Mouse (Mus musculus) kidney, adult 2 months (tissue): ENCODE data around the gene Apod. TPM values are rescaled to one million over a fixed set of nuclear protein-coding genes. Genes with fewer than 3 reads are reported as not detected.

Experiments
- DNase-seq: peaks from one replicate; pipeline ENCODE4 v3.0.0; 2021
- H3K27ac ChIP-seq: fragments of 200-500 bp; 2 replicates; pipeline ENCODE4 v1.5.1; 2012; ENCODE audit warnings: low read depth, low read length, control low read depth, inconsistent platforms; ENCODE audit not compliant: insufficient read depth
- H3K27me3 ChIP-seq: fragments of 200-500 bp; replicated peaks from 2 replicates; pipeline ENCODE4 v1.6.1; 2012; ENCODE audit warnings: mild to moderate bottlenecking, moderate library complexity, low read length, inconsistent platforms; ENCODE audit not compliant: control insufficient read depth, insufficient read depth
- H3K36me3 ChIP-seq: fragments of 200-500 bp; 2 replicates; pipeline ENCODE4 v1.6.1; 2012; ENCODE audit warnings: mild to moderate bottlenecking, moderate library complexity, low read length, inconsistent platforms; ENCODE audit not compliant: control insufficient read depth, insufficient read depth
- H3K4me1 ChIP-seq: fragments of 200-500 bp; 2 replicates; pipeline ENCODE4 v1.6.1; 2011; ENCODE audit warnings: low read length; ENCODE audit not compliant: control insufficient read depth, insufficient read depth
- H3K4me3 ChIP-seq: fragments of 200-500 bp; 2 replicates; pipeline ENCODE4 v1.5.1; 2011; ENCODE audit warnings: mild to moderate bottlenecking, low read depth, low read length, control low read depth; ENCODE audit not compliant: insufficient read depth
- CTCF ChIP-seq: fragments of 200-500 bp; conservative IDR thresholded peaks from 2 replicates; pipeline ENCODE4 v1.5.1; 2011; ENCODE audit warnings: low read depth, mild to moderate bottlenecking, control low read depth, low read length, moderate library complexity, mixed read lengths; ENCODE audit not compliant: insufficient read depth, insufficient read length
- POLR2A ChIP-seq: fragments of 200-500 bp; IDR thresholded peaks from one replicate; pipeline ENCODE4 v1.6.1; 2011; ENCODE audit warnings: low read depth, low read length, control low read depth
- WGBS: fragments of 180-500 bp; shearing (Covaris S2); methylation state at CpG from one replicate; pipeline ENCODE4 v1.1.7; 2018; 5-methylcytosine and 5-hydroxymethylcytosine counted together
- polyA plus RNA-seq: library from polyadenylated mRNA; depleted of rRNA; stranded (reverse); fragments of >200 nt; gene quantifications from 2 replicates; pipeline ENCODE4 v1.2.3, GENCODE M21; 2012

The Apod gene
- polyA plus RNA-seq, 1 experiment, result 1.4 TPM

GRCm38 (mm10) chr16:31354341-31355329 lies 40.0 kb upstream of the Apod start:
- DNase-seq, result peak; percentile 66
- TF ChIP-seq CTCF (peak; percentile 86), POLR2A (no peak)
- no peak overlapping the region for H3K4me3 ChIP-seq
- no peak overlapping the region for H3K27ac ChIP-seq
- H3K27me3 ChIP-seq, result no peaks in the 10 kb centered on the region
- no peaks in the 10 kb centered on the region for H3K36me3 ChIP-seq
- WGBS, result 33% methylated on average over 17 of the region's 17 CpGs
- H3K4me1 ChIP-seq, result no peaks in the 10 kb centered on the region

- DNase-seq, result peak; percentile 48
- Histone ChIP-seq H3K4me3 (no peak overlapping the region), H3K27me3 (no peaks in the 10 kb centered on the region), H3K36me3 (no peaks in the 10 kb centered on the region), H3K27ac (no peak overlapping the region), H3K4me1 (no peaks in the 10 kb centered on the region)
- TF ChIP-seq POLR2A, result no peak
- peak; percentile 48 for TF ChIP-seq CTCF
- 62% methylated on average over 4 of the region's 4 CpGs for WGBS
Measured at GRCm38 (mm10) chr16:31352996-31353395, 38.4 kb upstream of the Apod start.

GRCm38 (mm10) chr16:31347581-31347980 lies 33.0 kb upstream of the Apod start:
- H3K27ac ChIP-seq, result no peak overlapping the region
- TF ChIP-seq POLR2A (no peak), CTCF (peak; percentile 68)
- no peaks in the 10 kb centered on the region for H3K4me1 ChIP-seq
- peak; percentile 68 for DNase-seq
- no peaks in the 10 kb centered on the region for H3K27me3 ChIP-seq
- H3K36me3 ChIP-seq, result no peaks in the 10 kb centered on the region
- H3K4me3 ChIP-seq, result no peak overlapping the region
- WGBS, result 14% methylated on average over 14 of the region's 14 CpGs

- Histone ChIP-seq H3K4me3 (no peak overlapping the region), H3K4me1 (no peaks in the 10 kb centered on the region), H3K27ac (no peak overlapping the region), H3K27me3 (no peaks in the 10 kb centered on the region), H3K36me3 (no peaks in the 10 kb centered on the region)
- no peak for DNase-seq
- TF ChIP-seq CTCF (no peak), POLR2A (no peak)
- WGBS, result 67% methylated on average over 2 of the region's 2 CpGs
Measured at GRCm38 (mm10) chr16:31342966-31343365, 28.4 kb upstream of the Apod start.

- no peaks in the 10 kb centered on the region for H3K36me3 ChIP-seq
- no peak overlapping the region for H3K27ac ChIP-seq
- no peaks in the 10 kb centered on the region for H3K27me3 ChIP-seq
- no peaks in the 10 kb centered on the region for H3K4me1 ChIP-seq
- 41% methylated on average over 5 of the region's 5 CpGs for WGBS
- no peak for TF ChIP-seq CTCF
- no peak for TF ChIP-seq POLR2A
- DNase-seq, result no peak
- H3K4me3 ChIP-seq, result no peak overlapping the region
Measured at GRCm38 (mm10) chr16:31342556-31342955, 27.9 kb upstream of the Apod start.

GRCm38 (mm10) chr16:31339332-31339731 lies 24.7 kb upstream of the Apod start:
- no peaks in the 10 kb centered on the region for H3K4me1 ChIP-seq
- H3K36me3 ChIP-seq, result no peaks in the 10 kb centered on the region
- WGBS, result 53% methylated on average over 5 of the region's 5 CpGs
- no peaks in the 10 kb centered on the region for H3K27me3 ChIP-seq
- H3K4me3 ChIP-seq, result no peak overlapping the region
- DNase-seq, result no peak
- H3K27ac ChIP-seq, result no peak overlapping the region
- TF ChIP-seq POLR2A (no peak), CTCF (no peak)

GRCm38 (mm10) chr16:31337956-31338355 lies 23.3 kb upstream of the Apod start:
- no peak overlapping the region for H3K4me3 ChIP-seq
- no peaks in the 10 kb centered on the region for H3K36me3 ChIP-seq
- no peak overlapping the region for H3K27ac ChIP-seq
- H3K4me1 ChIP-seq, result no peaks in the 10 kb centered on the region
- no peaks in the 10 kb centered on the region for H3K27me3 ChIP-seq
- 58% methylated on average over 3 of the region's 3 CpGs for WGBS
- TF ChIP-seq POLR2A (no peak), CTCF (no peak)
- DNase-seq, result no peak
